Mouse (Mus musculus) kidney, postnatal 4 days (tissue): ENCODE measurements around the gene Trp53tg5.
A peak's percentile ranks its signal among the peaks of the same experiment; 100 is the strongest.

Source experiments
- DNase-seq, 2 experiments: peaks; one replicate each; pipeline ENCODE4 v3.0.0; 2021; ENCODE audit warnings: mixed read lengths in 2 of 2

The Trp53tg5 gene

GRCm38 (mm10) chr2:164431676-164432465, 41.7 kb downstream of the Trp53tg5 start:
- DNase-seq, result peak in 1 of 2 experiments; percentile 39

GRCm38 (mm10) chr2:164430697-164431096, 42.8 kb downstream of the Trp53tg5 start:
- DNase-seq, result peak; percentile 63 to 77

- no peak for DNase-seq
These were observed 43.5 kb downstream of the Trp53tg5 start for GRCm38 (mm10) chr2:164429881-164430615.

GRCm38 (mm10) chr2:164428451-164428850, 45.1 kb downstream of the Trp53tg5 start:
- DNase-seq, result no peak

GRCm38 (mm10) chr2:164426952-164427351, 46.6 kb downstream of the Trp53tg5 start:
- DNase-seq, result no peak

GRCm38 (mm10) chr2:164426121-164426520, 47.4 kb downstream of the Trp53tg5 start:
- DNase-seq, result peak in 1 of 2 experiments; percentile 60

- no peak for DNase-seq
These were observed 48.1 kb downstream of the Trp53tg5 start for GRCm38 (mm10) chr2:164425401-164425800.

GRCm38 (mm10) chr2:164424406-164424805, 49.1 kb downstream of the Trp53tg5 start:
- peak in 1 of 2 experiments; percentile 1 for DNase-seq

- peak in 1 of 2 experiments; percentile 11 for DNase-seq
These were observed 50.1 kb downstream of the Trp53tg5 start for GRCm38 (mm10) chr2:164423464-164423863.

GRCm38 (mm10) chr2:164422675-164423393, 50.7 kb downstream of the Trp53tg5 start:
- DNase-seq, result peak in 1 of 2 experiments; percentile 6

GRCm38 (mm10) chr2:164421979-164422378, 51.5 kb downstream of the Trp53tg5 start:
- DNase-seq, result peak in 1 of 2 experiments; percentile 2

GRCm38 (mm10) chr2:164421306-164421705, 52.2 kb downstream of the Trp53tg5 start:
- no peak for DNase-seq
